Mouse (Mus musculus) cerebellum, postnatal 4 days (tissue): Measurements from ENCODE around the gene Mta3.
A peak's percentile ranks its signal among the peaks of the same experiment; 100 is the strongest.

ENCODE experiments used
- DNase-seq, 2 experiments: peaks; one replicate each; pipeline ENCODE4 v3.0.0; 2022; ENCODE audit warnings: low spot score in 2 of 2, mixed read lengths in 1 of 2

The Mta3 gene

DNA sequence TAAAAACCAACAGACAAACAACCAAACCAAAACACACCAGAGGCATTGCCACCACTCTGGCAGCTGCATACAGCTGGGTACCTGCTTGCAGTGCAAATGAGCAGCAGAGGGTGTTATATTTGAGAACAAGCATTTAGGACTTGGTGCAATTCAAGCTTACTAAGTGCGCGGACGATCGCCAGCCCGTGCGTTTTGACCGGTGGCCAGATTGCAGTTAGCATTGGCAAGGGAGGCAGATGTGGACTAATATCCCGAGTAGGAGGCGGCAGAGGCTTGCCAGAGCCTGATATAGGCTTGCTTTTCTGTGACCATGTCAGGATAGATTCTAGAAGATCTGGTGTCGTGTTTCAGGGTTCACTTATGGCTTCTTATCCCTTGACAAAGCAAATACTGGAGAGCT lies 52.1 kb downstream of the Mta3 start:
- DNase-seq, result no peak

DNA sequence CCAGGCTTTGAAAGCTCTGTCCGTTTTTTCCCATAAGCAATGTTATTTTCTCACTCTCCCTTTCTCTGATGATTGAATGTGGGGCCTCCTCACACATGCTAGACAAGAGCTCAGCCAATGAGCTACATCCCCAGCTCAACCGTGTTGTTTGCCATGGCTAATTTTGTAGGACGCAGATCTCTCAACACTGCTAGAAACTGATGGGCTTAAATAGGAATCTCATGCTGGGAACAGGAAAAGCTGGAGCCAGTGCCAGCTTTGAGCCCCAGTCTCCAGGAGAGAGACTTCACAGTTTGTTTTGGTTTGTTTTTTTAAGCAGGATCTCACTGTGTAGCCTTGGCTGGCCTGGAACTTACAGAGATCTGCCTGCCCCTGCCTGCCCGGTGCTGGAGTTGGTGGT lies 53.6 kb downstream of the Mta3 start:
- DNase-seq, result no peak

DNA sequence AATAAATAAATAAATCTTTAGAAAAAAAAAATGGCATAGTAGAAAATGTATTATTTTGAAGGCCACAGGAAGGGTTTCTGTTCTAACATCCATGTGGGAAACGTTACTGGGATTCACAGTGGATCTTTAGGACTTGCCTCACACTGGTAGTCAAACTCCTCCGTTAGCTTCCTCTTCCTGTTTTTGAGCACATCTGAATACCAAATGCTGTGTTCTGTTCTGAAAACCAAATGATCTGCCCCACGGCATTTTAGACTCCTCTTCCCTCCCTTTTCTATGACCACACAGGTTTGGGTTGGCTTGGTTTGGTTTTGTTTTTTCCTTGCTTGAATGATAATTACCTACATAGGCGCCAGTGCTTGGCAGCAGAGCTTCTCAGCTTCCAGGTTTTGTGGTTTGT lies 58.6 kb downstream of the Mta3 start:
- DNase-seq, result no peak

DNA sequence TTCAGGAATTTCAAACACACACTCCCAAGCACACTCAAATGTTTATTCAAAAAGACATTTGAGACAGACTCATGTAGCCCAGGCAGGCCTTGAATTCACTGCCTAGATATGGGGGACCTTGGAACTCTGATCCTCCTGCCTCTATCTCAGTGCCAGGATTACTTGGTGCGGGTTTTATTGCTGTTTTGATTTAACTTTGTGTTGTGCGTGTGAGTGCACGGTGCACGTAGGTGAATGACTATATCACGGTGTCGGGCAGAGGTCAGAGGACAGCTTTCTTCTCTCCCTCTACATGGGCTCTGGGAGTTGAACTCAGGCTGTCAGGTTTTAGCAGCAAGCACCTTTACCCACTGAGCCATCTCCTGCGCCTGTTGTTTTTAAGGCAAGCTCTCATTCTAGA lies 61.1 kb downstream of the Mta3 start:
- no peak for DNase-seq

DNA sequence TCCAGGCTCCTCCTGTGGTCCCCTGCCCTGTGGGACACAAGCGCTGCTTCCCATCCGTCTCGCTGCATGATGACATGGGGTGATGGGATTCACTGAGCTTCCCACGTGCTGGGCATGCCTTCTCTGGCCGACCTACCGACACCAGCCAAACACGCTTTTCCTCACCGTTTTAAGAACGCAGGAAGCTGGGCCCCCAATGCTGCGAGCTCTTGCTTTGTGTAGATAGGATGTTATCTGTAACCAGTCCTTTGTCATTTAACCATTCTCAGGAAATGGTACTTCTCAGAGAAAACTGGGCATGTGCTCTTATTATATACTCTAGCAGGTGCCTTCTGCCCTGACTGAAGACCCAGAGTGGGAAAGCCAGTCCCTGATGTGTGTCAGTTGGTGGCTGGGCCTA lies 62.3 kb downstream of the Mta3 start:
- DNase-seq, result no peak

DNA sequence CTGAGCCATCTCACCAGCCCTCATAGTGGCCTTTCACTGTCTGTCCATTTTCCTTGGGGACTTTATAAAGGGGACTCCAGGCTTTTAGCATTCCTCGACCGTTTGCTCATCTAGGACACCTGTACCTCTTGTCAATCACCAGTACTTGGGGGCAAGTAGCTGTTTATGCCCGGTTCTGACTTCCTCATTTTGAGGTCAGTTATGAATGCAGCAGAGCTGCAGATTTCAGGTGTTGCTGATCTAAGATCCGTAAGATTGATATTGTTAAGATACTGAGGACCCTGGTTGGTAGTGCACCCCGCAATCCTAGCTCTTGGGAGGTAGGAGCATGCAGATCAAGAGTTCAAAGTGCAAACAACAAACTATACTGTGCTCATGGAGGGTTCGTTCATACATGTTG lies 64.4 kb downstream of the Mta3 start:
- no peak for DNase-seq

DNA sequence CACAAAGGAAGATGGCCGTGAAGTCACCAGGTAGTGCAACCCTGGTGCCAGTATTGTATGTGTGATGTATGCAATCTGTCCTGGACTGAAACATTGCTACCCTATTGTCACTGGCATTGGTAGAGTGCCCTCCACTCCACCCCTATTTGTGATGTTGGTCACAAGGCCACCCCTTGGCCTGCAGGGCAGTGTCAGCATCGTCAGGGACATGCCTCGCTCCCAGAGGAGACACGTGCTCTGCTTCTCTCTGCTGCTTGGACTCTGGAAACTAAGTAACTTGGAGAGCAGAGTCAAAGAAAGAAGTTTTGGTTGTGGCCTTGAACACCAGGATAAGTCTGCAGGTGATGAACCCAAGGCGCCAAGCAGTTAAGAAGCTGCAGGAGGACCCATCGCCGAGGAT lies 65.0 kb downstream of the Mta3 start:
- no peak for DNase-seq

DNA sequence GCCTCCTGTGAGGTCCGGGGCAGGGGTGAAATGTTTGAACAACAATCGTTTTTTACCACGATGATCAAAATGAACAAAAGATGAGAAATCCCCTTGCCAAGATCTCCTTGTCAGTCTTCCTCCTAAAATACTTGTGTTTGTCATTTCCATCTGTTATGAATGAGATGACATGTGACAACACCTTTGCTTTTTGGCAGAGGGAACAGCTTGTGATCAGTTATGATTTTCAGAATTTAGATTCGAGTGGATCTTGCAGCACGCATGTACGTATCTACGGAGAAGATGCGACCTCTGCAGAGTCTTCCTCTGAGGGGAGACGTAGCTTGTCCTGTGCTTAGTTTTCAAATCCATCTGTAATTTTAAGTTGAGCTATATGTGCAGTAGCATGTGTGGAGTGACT lies 66.1 kb downstream of the Mta3 start:
- no peak for DNase-seq

DNA sequence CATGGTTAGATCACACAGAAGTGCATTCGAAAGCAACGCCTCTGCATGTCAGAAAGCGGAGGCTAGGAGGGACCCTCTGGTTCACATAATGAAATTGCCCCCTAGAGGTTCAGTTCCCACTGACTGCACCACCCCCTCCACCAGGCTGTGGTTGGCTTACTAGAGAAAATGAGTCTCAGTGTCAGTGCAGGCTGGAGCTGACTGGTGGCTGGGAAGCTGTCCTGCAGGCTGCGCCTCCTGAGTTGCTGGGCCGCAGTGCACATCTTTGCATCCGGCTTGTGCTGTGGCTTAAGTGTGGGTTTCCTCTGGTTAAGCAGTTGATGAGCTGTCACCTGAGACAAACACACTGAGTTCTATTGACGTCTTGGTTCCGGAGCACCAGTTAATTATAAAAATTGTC lies 66.7 kb downstream of the Mta3 start:
- DNase-seq, result no peak

DNA sequence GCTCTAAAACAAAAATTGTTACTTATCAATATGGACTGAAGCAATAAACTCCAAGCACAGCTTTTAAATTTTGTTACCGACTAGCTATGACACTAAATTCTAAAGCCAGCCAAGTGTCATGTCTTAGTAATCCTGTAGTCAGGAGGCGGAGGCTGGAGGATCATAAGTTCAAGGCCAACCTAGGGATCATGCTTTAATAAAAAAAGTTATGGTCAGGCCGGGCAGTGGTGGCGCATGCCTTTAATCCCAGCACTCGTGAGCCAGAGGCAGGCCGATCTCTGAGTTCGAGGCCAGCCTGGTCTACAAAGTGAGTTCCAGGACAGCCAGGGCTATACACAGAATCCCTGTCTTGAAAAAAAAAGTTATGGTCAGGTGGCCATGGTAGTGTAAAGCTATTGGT lies 71.0 kb downstream of the Mta3 start:
- no peak for DNase-seq

DNA sequence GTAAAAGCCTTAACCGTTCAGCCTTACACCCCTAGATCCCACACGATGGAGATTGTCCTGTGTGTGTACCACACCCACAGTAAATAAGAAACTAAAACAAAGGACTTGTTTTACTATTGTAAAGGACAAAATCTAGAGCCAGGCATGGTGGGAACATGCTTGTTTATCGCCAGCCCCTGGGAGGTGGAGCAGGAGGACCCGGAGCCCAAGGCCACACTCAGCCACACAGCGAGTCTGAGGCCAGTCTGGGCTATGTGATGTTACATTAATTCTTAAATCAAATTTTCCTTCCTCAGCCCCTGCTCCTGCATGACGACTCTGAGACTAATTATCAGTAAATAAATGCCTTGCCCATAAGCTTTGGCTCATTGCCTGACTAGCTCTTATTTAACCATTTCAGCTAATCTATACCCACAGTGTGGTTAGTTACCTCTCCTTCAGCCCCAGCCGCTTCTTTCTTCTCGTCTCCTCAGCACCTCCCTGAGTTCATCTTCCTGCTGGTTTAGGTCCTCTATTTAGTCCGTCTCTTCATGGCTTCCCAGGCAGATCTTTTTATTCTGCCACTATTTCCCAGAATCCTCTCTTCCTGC lies 71.6 kb downstream of the Mta3 start:
- no peak for DNase-seq

DNA sequence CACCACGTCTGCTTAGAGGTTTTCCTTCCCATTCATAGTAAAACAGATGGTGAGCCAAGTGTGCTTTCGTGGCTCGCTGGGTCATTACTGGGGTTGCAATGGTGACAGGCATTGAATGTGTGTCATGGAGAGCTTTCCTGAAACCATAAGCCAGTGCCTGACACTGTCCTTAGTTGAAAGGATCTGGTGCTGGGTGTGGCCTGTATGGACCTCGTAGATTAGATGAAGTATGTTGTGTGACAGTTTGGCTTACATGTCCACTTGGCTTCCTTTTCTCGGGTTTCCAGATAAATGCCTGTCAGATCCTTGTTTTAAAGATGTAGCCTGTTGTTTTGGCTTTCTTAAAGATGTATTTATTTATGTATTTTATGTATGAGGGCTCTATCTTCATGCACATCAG lies 74.3 kb downstream of the Mta3 start:
- DNase-seq, result no peak

DNA sequence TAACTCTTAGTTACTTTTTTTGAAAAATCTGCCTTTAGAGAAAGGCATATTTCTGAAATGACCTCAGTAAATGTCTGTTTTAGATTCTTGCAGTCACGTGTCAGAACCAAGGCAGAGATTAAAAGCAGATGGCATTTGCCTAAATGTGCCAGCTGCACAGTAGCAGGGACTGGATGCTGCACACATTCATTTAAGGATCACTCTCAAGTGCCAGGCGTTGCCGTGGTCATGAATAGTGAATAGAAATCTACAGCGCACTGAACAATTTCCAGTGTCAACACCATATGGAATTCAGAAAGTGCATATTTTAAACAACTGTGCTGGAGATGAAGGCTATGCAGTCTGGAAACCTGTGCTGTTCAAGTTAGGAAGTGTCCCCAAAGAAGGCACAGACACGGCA lies 76.8 kb downstream of the Mta3 start:
- no peak for DNase-seq

DNA sequence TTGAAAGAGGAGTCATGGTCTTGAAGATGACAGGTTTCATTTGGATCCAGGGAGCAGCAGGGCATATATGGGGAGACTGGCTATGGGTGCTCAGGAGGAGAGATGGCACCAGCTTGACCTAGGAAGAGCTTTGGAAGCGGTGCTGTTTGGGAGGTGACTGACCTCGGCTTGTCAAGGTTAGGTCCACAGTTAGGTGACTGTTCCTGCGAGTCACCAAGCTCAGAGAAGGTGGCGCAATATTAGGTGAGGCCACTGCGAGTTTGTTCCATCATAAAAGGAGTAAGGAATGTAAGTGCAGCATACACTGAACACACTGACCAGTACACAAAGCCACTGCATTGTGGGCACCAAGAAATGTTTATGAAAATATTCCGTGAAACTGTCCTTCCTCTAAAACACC lies 80.5 kb downstream of the Mta3 start:
- DNase-seq, result no peak

DNA sequence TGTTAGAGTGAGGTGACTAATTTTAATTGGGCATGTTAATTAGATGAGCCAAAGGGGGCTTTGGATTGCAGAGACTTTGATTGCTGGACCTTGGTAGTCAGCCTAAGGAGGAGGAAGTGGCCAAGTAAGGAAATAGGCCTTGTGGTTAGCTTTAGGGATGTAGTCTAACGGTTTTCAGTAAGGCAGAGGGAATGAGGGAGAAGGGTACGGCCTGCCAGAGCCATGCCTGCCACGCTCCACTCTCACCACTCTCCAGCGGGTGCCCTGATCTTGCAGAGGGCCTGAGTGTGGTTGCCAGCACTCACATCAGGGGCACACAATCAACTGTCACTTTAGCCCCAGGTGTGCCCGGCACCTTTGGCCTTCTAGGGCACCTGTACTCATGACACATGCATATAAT lies 84.2 kb downstream of the Mta3 start:
- DNase-seq, result no peak

DNA sequence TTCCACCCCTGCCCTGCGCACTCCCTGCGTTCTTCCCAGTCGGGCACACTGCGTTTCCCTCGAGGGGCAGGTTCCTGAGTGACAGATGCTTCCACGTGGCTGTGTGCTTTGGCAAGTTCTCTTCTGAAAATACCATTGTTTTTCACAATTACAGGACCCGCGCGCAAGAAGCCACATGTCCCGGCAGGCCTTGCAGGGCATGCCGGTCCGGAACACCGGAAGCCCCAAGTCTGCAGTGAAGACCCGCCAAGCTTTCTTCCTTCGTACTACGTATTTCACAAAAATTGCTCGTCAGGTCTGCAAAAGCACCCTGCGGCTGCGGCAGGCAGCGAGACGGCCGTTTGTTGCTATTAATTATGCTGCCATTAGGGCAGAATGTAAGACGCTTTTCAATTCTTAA lies 86.4 kb downstream of the Mta3 start:
- DNase-seq, result no peak

DNA sequence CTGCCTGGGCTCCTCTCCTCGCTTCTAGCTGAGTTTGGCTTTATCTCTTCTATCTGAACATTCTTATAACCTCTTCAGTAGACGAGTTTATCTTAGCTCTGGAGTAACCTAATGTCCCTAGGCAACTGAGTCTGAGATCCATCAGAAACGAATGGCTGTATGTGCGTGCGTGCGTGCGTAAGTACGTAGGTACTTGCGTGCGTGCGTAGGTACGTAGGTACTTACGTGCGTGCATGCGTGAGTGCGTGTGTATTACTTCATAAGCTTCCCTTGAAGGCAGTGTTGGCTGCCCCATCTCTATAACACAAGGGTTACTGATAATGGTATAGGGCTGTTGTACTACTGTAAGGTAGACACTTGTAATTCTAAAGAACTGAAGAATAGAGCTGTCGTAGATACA lies 89.2 kb downstream of the Mta3 start:
- no peak for DNase-seq

DNA sequence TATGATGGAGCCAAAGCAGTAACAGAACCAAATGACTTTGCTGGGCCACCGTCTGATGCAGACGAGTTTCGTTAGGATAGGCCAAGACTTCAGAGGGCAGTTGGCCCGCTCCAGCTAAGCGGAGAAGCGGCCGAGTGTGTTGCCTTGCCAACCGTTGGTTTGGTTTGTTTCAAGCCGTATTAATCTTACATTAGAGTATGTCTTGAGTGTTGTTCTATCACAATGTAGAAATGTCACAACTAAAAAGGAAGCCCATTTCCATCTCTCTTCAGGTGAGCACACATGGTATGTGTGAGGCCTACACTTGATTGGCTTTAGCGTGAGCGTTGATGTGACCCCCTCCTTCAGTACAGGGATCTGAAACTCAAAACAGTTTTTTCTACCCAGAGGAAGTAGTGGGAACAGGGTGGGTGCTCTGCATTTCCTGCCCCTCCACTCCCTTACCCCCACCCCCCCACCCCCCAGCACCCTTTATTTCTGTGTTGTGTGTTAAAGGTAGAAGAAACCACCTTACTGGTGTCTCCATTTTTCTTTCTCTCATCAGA lies 93.6 kb downstream of the Mta3 start:
- no peak for DNase-seq

DNA sequence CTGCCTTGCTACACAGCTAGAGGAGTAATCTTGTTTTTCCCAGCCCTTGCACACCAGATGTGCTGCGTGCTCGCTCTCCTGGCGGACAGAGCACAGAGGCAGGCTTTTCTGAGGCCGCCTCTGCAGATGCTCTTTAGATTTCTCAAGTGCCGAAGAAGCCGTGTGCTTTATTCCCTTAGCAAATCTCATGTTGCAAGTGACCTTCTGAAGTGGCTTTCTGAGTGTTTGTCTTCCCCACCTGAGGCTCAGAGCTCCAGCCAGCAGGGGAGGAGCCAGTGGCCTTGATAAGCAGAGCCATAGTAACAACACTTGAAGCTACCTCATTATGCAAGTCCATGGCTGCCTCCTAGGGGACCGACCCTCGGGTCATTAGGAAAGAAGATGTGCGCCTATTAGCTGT lies 98.0 kb downstream of the Mta3 start:
- no peak for DNase-seq

DNA sequence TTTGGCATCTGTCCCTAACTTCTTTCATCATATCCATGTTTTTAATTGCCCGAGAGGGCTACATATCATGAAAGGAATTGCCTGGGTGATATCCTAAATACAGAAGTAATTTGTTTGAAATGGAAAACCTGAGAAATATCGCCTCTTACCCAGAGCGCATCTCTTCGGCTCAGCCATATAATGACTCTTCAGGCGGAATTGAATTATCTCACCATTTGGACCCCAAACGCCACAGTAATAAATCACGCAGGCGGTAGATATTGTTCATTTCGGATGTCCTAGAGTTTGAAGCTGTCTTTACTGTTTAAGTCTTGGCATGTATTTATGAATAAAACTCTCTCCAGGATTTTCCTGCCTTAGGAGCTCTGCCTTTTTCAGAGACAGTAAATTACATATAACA lies 99.1 kb downstream of the Mta3 start:
- DNase-seq, result no peak

DNA sequence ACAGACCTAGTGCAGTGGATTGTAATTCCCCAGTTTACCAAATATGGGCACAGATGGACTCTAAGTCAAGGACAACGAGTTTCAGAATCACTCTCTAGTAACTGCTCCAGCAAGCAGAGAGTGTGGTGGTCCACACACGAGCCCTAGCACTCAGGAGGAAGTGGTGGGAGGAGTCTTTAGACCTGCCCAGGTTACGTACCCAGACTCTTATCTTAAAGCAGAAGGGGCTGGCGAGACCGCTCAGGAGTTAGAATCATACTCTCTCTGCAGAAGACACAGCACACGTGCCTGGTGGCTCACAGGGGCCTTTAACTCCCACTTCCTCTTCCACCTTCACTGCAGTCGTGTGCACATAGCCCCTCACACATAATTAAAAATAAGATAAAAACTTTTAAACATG lies 101.4 kb downstream of the Mta3 start:
- DNase-seq, result no peak

DNA sequence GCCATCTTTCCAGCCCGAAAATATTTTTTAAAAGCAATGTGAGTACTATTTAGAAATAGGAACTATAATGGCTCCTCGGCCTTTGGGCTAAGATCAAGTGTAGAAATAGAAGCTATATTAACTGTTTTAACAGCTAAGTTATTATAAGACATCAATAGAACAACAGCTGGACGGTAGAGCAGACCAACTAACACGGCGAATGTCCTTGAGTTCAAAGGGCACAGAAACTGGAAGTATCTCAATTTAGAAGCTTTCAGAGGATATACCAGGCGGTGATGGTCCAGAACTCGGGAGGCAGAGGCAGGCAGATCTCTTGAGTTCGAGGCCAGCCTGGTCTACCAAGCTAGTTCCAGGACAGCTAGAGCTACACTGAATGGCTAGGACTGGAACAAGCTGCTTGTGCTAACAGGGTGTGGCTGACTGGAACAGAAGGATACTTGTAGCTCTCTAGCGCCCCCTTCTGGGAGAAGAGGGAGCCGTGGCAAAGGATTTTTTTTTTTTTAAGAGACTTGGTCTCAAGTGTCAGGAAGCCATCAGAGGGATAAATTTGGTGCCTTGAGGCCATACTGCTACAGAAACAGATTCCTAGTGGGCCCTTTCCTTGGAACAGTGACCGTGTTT lies 101.9 kb downstream of the Mta3 start:
- DNase-seq, result peak in 1 of 2 experiments; percentile 50

DNA sequence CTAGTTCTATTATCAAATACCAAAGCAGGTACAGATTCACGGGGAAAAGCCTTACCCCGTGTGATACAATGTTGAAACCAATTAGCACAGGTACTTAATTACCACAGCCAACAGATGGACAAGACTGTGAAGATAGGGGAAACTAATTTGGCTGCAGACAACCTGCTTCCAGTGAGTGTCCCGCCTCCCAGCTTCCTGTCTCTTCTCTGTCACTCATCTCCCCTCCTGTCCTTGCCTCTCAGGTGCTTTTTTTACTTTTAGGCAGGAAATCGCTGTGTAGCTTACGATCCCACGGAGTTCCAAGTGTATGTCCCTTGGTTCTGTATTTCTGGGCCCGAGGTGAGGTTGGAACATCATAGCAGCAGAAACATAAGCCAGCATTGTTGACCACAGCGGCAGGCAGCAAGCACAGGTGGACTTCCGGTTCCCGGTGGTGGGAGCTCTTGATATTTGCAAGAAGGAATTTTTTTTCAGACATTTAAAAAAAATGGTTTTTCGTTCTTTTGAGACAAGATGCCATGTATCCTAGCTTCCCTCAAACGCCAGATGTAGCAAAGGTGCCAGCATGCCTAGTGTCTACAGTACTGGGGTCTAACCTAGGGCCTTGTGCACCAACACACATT lies 102.6 kb downstream of the Mta3 start:
- DNase-seq, result no peak
